Mouse (Mus musculus): ENCODE measurements around the gene 4430402I18Rik. TPM values are rescaled to one million over a fixed set of nuclear protein-coding genes. Genes with fewer than 3 reads are reported as not detected.
"Not testable (repeated sequence)": the region's sequence is repeated elsewhere in the genome, so short reads cannot be mapped to it uniquely, and the experiment has no call there.

The 4430402I18Rik gene
- 0.63 TPM for polyA plus RNA-seq (2021)

- ATAC-seq = no peak
- ChIA-PET CTCF (interaction anchor here (1.8 kb wide), 1 partner anchor 15 kb away, joined by 5 read pairs; no protein-coding TSS in a partner anchor), POLR2A (interaction anchor here (0.5 kb wide), 1 partner anchor 308 kb away, joined by 3 read pairs; no protein-coding TSS in a partner anchor)
- no peak for TF ChIP-seq CTCF (IDR thresholded peaks at IDR 0.05)
- DNase-seq (ENCODE audit: low read depth, low spot score) = no peak
- in situ Hi-C loops (cut with MboI; ENCODE audit: low pct_unique_long_range_greater_than_20kb) = loop anchor here (5.0 to 10.0 kb wide), 2 partner anchors 190 to 527 kb away; no protein-coding TSS in a partner anchor
- H3K27me3 ChIP-seq = peaks cover 5% of the 10 kb centered on the region
These were observed at the start of gene 4430402I18Rik for GRCm38 (mm10) chr19:28967652-28968051. 4430402I18Rik (minus strand) TSS chr19:28967800.

GRCm38 (mm10) chr19:29016786-29017185 lies 49.2 kb upstream of the 4430402I18Rik start:
- in situ Hi-C loops (cut with MboI; ENCODE audit: low pct_unique_long_range_greater_than_20kb) = no loop called here
- ATAC-seq (no peak), DNase-seq (ENCODE audit: low read depth, low spot score) (no peak)
- H3K27me3 ChIP-seq = no peaks in the 10 kb centered on the region
- no peak for TF ChIP-seq CTCF (IDR thresholded peaks at IDR 0.05)
- POLR2A ChIA-PET = no interaction called here
- CTCF ChIA-PET = interaction anchor here (0.9 to 2.0 kb wide), 4 partner anchors 8 to 13 kb away, joined by 3 to 6 read pairs (median 4); no protein-coding TSS in a partner anchor

GRCm38 (mm10) chr19:29016204-29016765 lies 48.7 kb upstream of the 4430402I18Rik start:
- TF ChIP-seq CTCF (IDR thresholded peaks at IDR 0.05) = no peak
- POLR2A ChIA-PET = no interaction called here
- DNase-seq (ENCODE audit: low read depth, low spot score) (no peak), ATAC-seq (no peak)
- CTCF ChIA-PET = interaction anchor here (0.9 to 1.0 kb wide), 2 partner anchors 9 to 13 kb away, joined by 3 to 4 read pairs; no protein-coding TSS in a partner anchor
- H3K27me3 ChIP-seq = no peaks in the 10 kb centered on the region
- in situ Hi-C loops (cut with MboI; ENCODE audit: low pct_unique_long_range_greater_than_20kb) = no loop called here

- in situ Hi-C loops (cut with MboI; ENCODE audit: low pct_unique_long_range_greater_than_20kb) = no loop called here
- CTCF ChIA-PET = no interaction called here
- no peak for ATAC-seq
- H3K27me3 ChIP-seq = no peaks in the 10 kb centered on the region
- DNase-seq (ENCODE audit: low read depth, low spot score) = no peak
- TF ChIP-seq CTCF (IDR thresholded peaks at IDR 0.05) = no peak
- POLR2A ChIA-PET = no interaction called here
These were observed 48.0 kb upstream of the 4430402I18Rik start for GRCm38 (mm10) chr19:29015410-29016203.

- TF ChIP-seq CTCF (IDR thresholded peaks at IDR 0.05) = no peak
- ATAC-seq = no peak
- DNase-seq (ENCODE audit: low read depth, low spot score) = no peak
- POLR2A ChIA-PET = no interaction called here
- H3K27me3 ChIP-seq = no peaks in the 10 kb centered on the region
- in situ Hi-C loops (cut with MboI; ENCODE audit: low pct_unique_long_range_greater_than_20kb) = no loop called here
- CTCF ChIA-PET = no interaction called here
These were observed 47.0 kb upstream of the 4430402I18Rik start for GRCm38 (mm10) chr19:29014466-29015055.

GRCm38 (mm10) chr19:29011355-29011990 lies 43.9 kb upstream of the 4430402I18Rik start:
- TF ChIP-seq CTCF (IDR thresholded peaks at IDR 0.05) = no peak
- ChIA-PET POLR2A (no interaction called here), CTCF (interaction anchor here (0.8 to 1.2 kb wide), 3 partner anchors 16 to 353 kb away, joined by 3 to 4 read pairs (median 3); no protein-coding TSS in a partner anchor)
- in situ Hi-C loops (cut with MboI; ENCODE audit: low pct_unique_long_range_greater_than_20kb) = no loop called here
- DNase-seq (ENCODE audit: low read depth, low spot score) (no peak), ATAC-seq (no peak)
- H3K27me3 ChIP-seq = no peaks in the 10 kb centered on the region

GRCm38 (mm10) chr19:29009046-29009445 lies 41.4 kb upstream of the 4430402I18Rik start:
- no peak for ATAC-seq
- ChIA-PET CTCF (interaction anchor here (1.2 kb wide), 1 partner anchor 10 kb away, joined by 4 read pairs; no protein-coding TSS in a partner anchor), POLR2A (interaction anchor here (0.6 kb wide), 1 partner anchor 883 kb away, joined by 4 read pairs; no protein-coding TSS in a partner anchor)
- no peaks in the 10 kb centered on the region for H3K27me3 ChIP-seq
- DNase-seq (ENCODE audit: low read depth, low spot score) = no peak
- TF ChIP-seq CTCF (IDR thresholded peaks at IDR 0.05) = no peak
- in situ Hi-C loops (cut with MboI; ENCODE audit: low pct_unique_long_range_greater_than_20kb) = no loop called here

GRCm38 (mm10) chr19:29008069-29008706 lies 40.6 kb upstream of the 4430402I18Rik start:
- ChIA-PET CTCF (interaction anchor here (1.0 kb wide), 1 partner anchor 9 kb away, joined by 3 read pairs; no protein-coding TSS in a partner anchor), POLR2A (interaction anchor here (0.6 kb wide), 1 partner anchor 884 kb away, joined by 4 read pairs; no protein-coding TSS in a partner anchor)
- in situ Hi-C loops (cut with MboI; ENCODE audit: low pct_unique_long_range_greater_than_20kb) = no loop called here
- TF ChIP-seq CTCF (IDR thresholded peaks at IDR 0.05) = no peak
- DNase-seq (ENCODE audit: low read depth, low spot score) (no peak), ATAC-seq (no peak)
- H3K27me3 ChIP-seq = no peaks in the 10 kb centered on the region

GRCm38 (mm10) chr19:29000321-29000720 lies 32.7 kb upstream of the 4430402I18Rik start:
- DNase-seq (ENCODE audit: low read depth, low spot score); H3K27me3 ChIP-seq; ATAC-seq; in situ Hi-C loops (cut with MboI; ENCODE audit: low pct_unique_long_range_greater_than_20kb); POLR2A ChIA-PET: not testable (repeated sequence)
- CTCF ChIA-PET = interaction anchor here (2.1 kb wide), 1 partner anchor 18 kb away, joined by 5 read pairs; no protein-coding TSS in a partner anchor

Measured in Patski (cell line).